Mouse (Mus musculus): ENCODE results near the gene Yipf4. TPM values are rescaled to one million over a fixed set of nuclear protein-coding genes. Genes with fewer than 3 reads are reported as not detected.

Yipf4 gene
- polyA plus RNA-seq (2015; fragmentation: Nextera tagmentation; extraction: Ambion mirVana): 105 and 141 TPM in 2 replicates

DNA sequence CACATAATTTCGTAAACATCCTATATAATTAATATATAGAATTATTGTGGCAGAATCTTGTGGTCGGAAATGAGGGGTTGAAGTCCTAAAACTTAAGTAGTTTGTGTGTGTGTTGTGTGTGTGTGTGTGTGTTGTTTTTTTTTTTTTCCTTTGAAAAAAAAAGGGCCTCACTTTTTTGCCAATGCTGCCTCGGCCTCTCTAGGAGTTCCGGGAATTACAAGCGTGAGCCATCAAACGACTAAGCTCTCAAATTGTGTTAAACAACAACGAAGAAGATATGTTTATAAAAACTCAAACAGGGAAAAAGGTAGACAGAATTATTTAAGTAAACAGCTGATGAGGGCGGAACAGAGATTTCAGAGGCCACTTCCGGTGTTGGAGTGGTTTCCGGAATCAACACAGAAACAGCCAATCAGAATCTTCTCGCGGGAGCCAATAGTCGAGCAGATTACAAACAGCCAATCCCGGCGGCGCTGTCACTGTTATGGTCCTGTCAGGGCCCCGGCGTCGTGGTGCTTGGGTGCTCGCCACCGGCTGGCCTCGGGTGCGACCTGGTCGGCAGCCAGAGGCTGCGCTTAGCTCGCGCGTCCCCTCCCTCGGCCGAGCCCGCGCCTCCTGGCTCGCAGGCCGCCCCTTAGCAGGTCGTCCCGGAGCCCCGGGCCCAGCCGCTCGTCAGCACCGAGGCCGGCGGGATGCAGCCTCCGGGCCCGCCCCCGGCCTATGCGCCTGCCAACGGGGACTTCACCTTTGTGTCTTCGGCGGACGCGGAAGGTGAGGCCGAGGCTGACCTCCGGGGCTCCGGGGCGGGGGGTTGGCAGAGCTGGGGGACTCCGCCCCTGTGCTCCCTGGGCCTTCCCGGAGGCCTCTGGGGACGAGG lies at the start of gene Yipf4:
Gene Yipf4 (plus strand): TSS at position 470 of the 877 bp plus-strand sequence.

DNA sequence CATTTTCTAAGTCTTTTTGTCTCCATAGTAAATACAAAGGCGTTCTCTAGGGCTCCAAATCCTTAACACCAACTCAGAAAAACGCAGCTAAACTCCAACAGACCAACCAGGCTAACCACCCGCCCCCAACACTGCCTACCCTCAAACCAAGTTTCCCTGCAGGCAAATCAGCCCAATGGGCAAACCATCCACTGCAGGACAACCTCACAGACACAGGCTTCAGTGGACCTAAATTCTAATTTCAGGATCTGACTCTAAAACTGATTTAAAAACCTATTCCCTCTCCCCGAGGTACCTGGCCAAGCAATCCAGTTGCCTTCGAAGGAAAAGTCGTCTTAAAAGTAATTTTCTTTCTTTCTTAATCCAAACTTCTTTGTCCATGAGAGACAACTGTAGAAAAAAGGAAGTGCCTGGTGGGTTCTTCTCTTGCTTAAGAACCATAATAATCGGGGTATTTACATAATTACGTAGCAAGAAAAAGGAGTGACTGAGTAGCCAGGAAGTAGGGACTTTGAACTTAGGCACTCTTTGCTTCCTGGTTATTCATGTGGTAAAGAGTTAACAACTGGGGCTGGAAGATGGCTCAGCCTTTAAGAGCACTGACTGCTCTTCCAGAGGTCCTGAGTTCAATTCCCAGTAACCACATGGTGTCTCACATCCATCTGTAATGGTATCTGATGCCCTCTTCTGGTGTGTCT lies 30.4 kb upstream of the Yipf4 start, which contains the start of gene Nlrc4:
Gene Nlrc4 (minus strand): TSS at position 432 of the 698 bp plus-strand sequence.

DNA sequence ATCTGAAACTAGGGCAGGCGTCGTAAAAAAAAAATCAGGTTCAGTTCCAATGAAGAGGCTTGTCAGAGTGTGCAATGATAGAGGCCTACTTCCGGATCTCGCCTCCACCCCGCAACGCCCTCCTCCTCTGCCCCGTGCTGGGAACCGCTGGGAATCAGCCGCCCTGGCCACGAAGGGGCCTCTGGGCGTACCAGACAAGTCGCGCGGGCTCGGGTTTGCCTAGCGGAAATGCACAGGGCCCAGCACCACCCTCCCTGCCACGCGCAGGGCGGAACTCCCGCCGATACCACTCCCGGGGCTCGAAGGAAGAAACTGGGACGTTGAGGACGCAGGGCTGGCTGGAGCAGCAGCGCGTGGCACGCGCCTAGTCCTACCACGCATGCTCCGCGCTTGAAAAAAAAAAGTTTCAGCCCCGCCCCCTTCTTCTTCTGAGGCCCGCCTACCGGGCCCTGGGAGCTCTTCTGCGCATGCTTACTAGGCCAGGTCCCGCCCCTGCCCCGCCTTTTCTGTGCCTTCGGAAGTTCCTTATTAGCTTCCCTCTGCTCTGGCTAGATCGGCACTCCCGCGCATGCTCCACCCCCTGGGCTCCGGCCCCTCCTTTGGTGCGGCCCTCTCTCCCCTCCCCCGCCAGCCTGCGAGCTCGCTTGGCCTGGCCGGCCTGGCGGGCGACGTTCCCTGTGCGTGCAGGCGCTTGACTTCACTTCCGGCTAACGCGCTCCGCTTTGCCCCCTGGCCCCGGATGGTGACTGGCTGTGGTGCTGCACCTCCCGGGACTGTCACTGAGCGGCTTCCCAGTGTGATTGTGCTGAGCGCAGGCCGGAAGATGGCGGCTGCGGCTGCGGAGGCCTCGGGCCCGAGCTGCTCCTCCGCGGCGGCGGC lies 38.7 kb downstream of the Yipf4 start, which contains the start of gene Birc6:
Gene Birc6 (plus strand): TSS at position 567 of the 879 bp plus-strand sequence.

Other genes starting within 250 kb of the Yipf4 start
- 77.2 and 91.3 TPM in 2 replicates for gene Memo1, start 194.0 kb upstream of the Yipf4 start, polyA plus RNA-seq (2015; fragmentation: Nextera tagmentation; extraction: Ambion mirVana)
- gene Dpy30, start 165.5 kb upstream of the Yipf4 start, polyA plus RNA-seq (2015; fragmentation: Nextera tagmentation; extraction: Ambion mirVana): 279 and 285 TPM in 2 replicates
- 12.3 and 12.7 TPM in 2 replicates for gene Spast, start 150.5 kb upstream of the Yipf4 start, polyA plus RNA-seq (2015; fragmentation: Nextera tagmentation; extraction: Ambion mirVana)
- 21.8 and 39.9 TPM in 2 replicates for gene Slc30a6, start 93.9 kb upstream of the Yipf4 start, polyA plus RNA-seq (2015; fragmentation: Nextera tagmentation; extraction: Ambion mirVana)
- gene Nlrc4, start 30.4 kb upstream of the Yipf4 start, polyA plus RNA-seq (2015; fragmentation: Nextera tagmentation; extraction: Ambion mirVana): 0.37 and 0.60 TPM in 2 replicates
- 56.8 and 70.3 TPM in 2 replicates for gene Birc6, start 38.8 kb downstream of the Yipf4 start, polyA plus RNA-seq (2015; fragmentation: Nextera tagmentation; extraction: Ambion mirVana)
- 18.6 and 24.1 TPM in 2 replicates for gene Ttc27, start 228.2 kb downstream of the Yipf4 start, polyA plus RNA-seq (2015; fragmentation: Nextera tagmentation; extraction: Ambion mirVana)